Mouse (Mus musculus): Measurements from ENCODE around the gene Vmn1r212. TPM values are rescaled to one million over a fixed set of nuclear protein-coding genes. Genes with fewer than 3 reads are reported as not detected.
"Not testable (repeated sequence)": the region's sequence is repeated elsewhere in the genome, so short reads cannot be mapped to it uniquely, and the experiment has no call there.

Gene Vmn1r212
- polyA plus RNA-seq (2014; fragmentation: Nextera tagmentation; extraction: Ambion mirVana) = not detected in 2 replicates

GRCm38 (mm10) chr13:22884105-22884504, at the start of gene Vmn1r212:
TSS of gene Vmn1r212 (minus strand) at chr13:22884205.
- Histone ChIP-seq H3K4me2 (no peak within 1 kb of the TSS), H3K9ac (ENCODE audit: low read length) (no peak within 1 kb of the TSS), H3K9me3 (ENCODE audit: control insufficient read depth, low read length) (no peaks in the 10 kb centered on the region), H3K27ac (ENCODE audit: low read depth, low read length) (no peak within 1 kb of the TSS), H3K4me3 (ENCODE audit: low read depth, low read length) (no peak within 1 kb of the TSS), H3K36me3 (ENCODE audit: control insufficient read depth, insufficient read depth, low read length) (no peaks in the 10 kb centered on the region), H3K27me3 (ENCODE audit: control insufficient read depth, insufficient read depth, low read length) (no peaks in the 10 kb centered on the region), H3K4me1 (ENCODE audit: control insufficient read depth, insufficient read depth, low read length) (no peaks in the 10 kb centered on the region)
- WGBS = 84% methylated on average over 4 of the region's 4 CpGs
- DNase-seq (ENCODE audit: low spot score, missing footprints) = no peak
- ATAC-seq (ENCODE audit: low FRiP score) = no peak

- no peaks in the 10 kb centered on the region for H3K4me1 ChIP-seq (ENCODE audit: control insufficient read depth, insufficient read depth, low read length)
- no peak overlapping the region for H3K9ac ChIP-seq (ENCODE audit: low read length)
- ATAC-seq (ENCODE audit: low FRiP score) (no peak), DNase-seq (ENCODE audit: low spot score, missing footprints) (no peak)
- no peak overlapping the region for H3K4me2 ChIP-seq
- H3K27ac ChIP-seq (ENCODE audit: low read depth, low read length) = no peak overlapping the region
- no peaks in the 10 kb centered on the region for H3K36me3 ChIP-seq (ENCODE audit: control insufficient read depth, insufficient read depth, low read length)
- no peak overlapping the region for H3K4me3 ChIP-seq (ENCODE audit: low read depth, low read length)
- WGBS = 87% methylated on average over 1 of the region's 1 CpGs
- no peaks in the 10 kb centered on the region for H3K9me3 ChIP-seq (ENCODE audit: control insufficient read depth, low read length)
- no peaks in the 10 kb centered on the region for H3K27me3 ChIP-seq (ENCODE audit: control insufficient read depth, insufficient read depth, low read length)
Measured at GRCm38 (mm10) chr13:22879257-22879656, 4.7 kb downstream of the Vmn1r212 start.

- 76% methylated on average over 1 of the region's 1 CpGs for WGBS
- H3K4me2 ChIP-seq = no peak within 1 kb of the TSS
- no peak for DNase-seq (ENCODE audit: low spot score, missing footprints)
- no peak within 1 kb of the TSS for H3K4me3 ChIP-seq (ENCODE audit: low read depth, low read length)
- no peaks in the 10 kb centered on the region for H3K9me3 ChIP-seq (ENCODE audit: control insufficient read depth, low read length)
- H3K9ac ChIP-seq (ENCODE audit: low read length) = no peak within 1 kb of the TSS
- no peaks in the 10 kb centered on the region for H3K27me3 ChIP-seq (ENCODE audit: control insufficient read depth, insufficient read depth, low read length)
- H3K4me1 ChIP-seq (ENCODE audit: control insufficient read depth, insufficient read depth, low read length) = no peaks in the 10 kb centered on the region
- ATAC-seq (ENCODE audit: low FRiP score) = no peak
- H3K36me3 ChIP-seq (ENCODE audit: control insufficient read depth, insufficient read depth, low read length) = no peaks in the 10 kb centered on the region
- H3K27ac ChIP-seq (ENCODE audit: low read depth, low read length) = no peak within 1 kb of the TSS
Measured at GRCm38 (mm10) chr13:22857461-22857860, 26.5 kb downstream of the Vmn1r212 start, which contains the start of gene Vmn1r211. TSS of gene Vmn1r211 (minus strand) at chr13:22857561.

GRCm38 (mm10) chr13:22854760-22855159, 29.2 kb downstream of the Vmn1r212 start:
- no peaks in the 10 kb centered on the region for H3K36me3 ChIP-seq (ENCODE audit: control insufficient read depth, insufficient read depth, low read length)
- WGBS = 78% methylated on average over 4 of the region's 4 CpGs

GRCm38 (mm10) chr13:22846798-22847197, 37.2 kb downstream of the Vmn1r212 start:
- no peak for ATAC-seq (ENCODE audit: low FRiP score)

More at GRCm38 (mm10) chr13:22854760-22855159, 29.2 kb downstream of the Vmn1r212 start:
- Histone ChIP-seq H3K4me1 (ENCODE audit: control insufficient read depth, insufficient read depth, low read length) (no peaks in the 10 kb centered on the region), H3K9ac (ENCODE audit: low read length) (no peak overlapping the region), H3K27me3 (ENCODE audit: control insufficient read depth, insufficient read depth, low read length) (no peaks in the 10 kb centered on the region), H3K27ac (ENCODE audit: low read depth, low read length) (no peak overlapping the region), H3K4me3 (ENCODE audit: low read depth, low read length) (no peak overlapping the region), H3K9me3 (ENCODE audit: control insufficient read depth, low read length) (no peaks in the 10 kb centered on the region), H3K4me2 (no peak overlapping the region)
- DNase-seq (ENCODE audit: low spot score, missing footprints) (no peak), ATAC-seq (ENCODE audit: low FRiP score) (no peak)

GRCm38 (mm10) chr13:22844304-22844703, 39.7 kb downstream of the Vmn1r212 start:
- H3K9ac ChIP-seq (ENCODE audit: low read length) = not testable (repeated sequence)
- 50% methylated on average over 3 of the region's 3 CpGs for WGBS

More at GRCm38 (mm10) chr13:22846798-22847197, 37.2 kb downstream of the Vmn1r212 start:
- no peak overlapping the region for H3K4me3 ChIP-seq (ENCODE audit: low read depth, low read length)
- no peaks in the 10 kb centered on the region for H3K9me3 ChIP-seq (ENCODE audit: control insufficient read depth, low read length)
- DNase-seq (ENCODE audit: low spot score, missing footprints) = no peak
- H3K27me3 ChIP-seq (ENCODE audit: control insufficient read depth, insufficient read depth, low read length) = no peaks in the 10 kb centered on the region
- WGBS = 89% methylated on average over 1 of the region's 1 CpGs
- H3K27ac ChIP-seq (ENCODE audit: low read depth, low read length) = no peak overlapping the region
- H3K4me2 ChIP-seq = no peak overlapping the region
- H3K36me3 ChIP-seq (ENCODE audit: control insufficient read depth, insufficient read depth, low read length) = no peaks in the 10 kb centered on the region
- no peak overlapping the region for H3K9ac ChIP-seq (ENCODE audit: low read length)
- H3K4me1 ChIP-seq (ENCODE audit: control insufficient read depth, insufficient read depth, low read length) = no peaks in the 10 kb centered on the region

More at GRCm38 (mm10) chr13:22844304-22844703, 39.7 kb downstream of the Vmn1r212 start:
- H3K4me2 ChIP-seq; H3K36me3 ChIP-seq (ENCODE audit: control insufficient read depth, insufficient read depth, low read length); H3K27ac ChIP-seq (ENCODE audit: low read depth, low read length); H3K4me1 ChIP-seq (ENCODE audit: control insufficient read depth, insufficient read depth, low read length); H3K4me3 ChIP-seq (ENCODE audit: low read depth, low read length); H3K27me3 ChIP-seq (ENCODE audit: control insufficient read depth, insufficient read depth, low read length); H3K9me3 ChIP-seq (ENCODE audit: control insufficient read depth, low read length); ATAC-seq (ENCODE audit: low FRiP score); DNase-seq (ENCODE audit: low spot score, missing footprints): not testable (repeated sequence)

Other genes with a start within 250 kb of the Vmn1r212 start
- gene Vmn1r207-ps, start 154.6 kb downstream of the Vmn1r212 start, polyA plus RNA-seq (2014; fragmentation: Nextera tagmentation; extraction: Ambion mirVana) = not detected in 2 replicates
- gene Vmn1r208, start 106.8 kb downstream of the Vmn1r212 start, polyA plus RNA-seq (2014; fragmentation: Nextera tagmentation; extraction: Ambion mirVana) = not detected in 2 replicates
- not detected in 2 replicates for gene Vmn1r209, start 74.5 kb downstream of the Vmn1r212 start, polyA plus RNA-seq (2014; fragmentation: Nextera tagmentation; extraction: Ambion mirVana)
- not detected in 2 replicates for gene Vmn1r210, start 52.9 kb downstream of the Vmn1r212 start, polyA plus RNA-seq (2014; fragmentation: Nextera tagmentation; extraction: Ambion mirVana)
- gene Vmn1r211, start 26.6 kb downstream of the Vmn1r212 start, polyA plus RNA-seq (2014; fragmentation: Nextera tagmentation; extraction: Ambion mirVana) = not detected in 2 replicates
- not detected in 2 replicates for gene Vmn1r213, start 123.5 kb upstream of the Vmn1r212 start, polyA plus RNA-seq (2014; fragmentation: Nextera tagmentation; extraction: Ambion mirVana)
- gene Vmn1r214, start 146.2 kb upstream of the Vmn1r212 start, polyA plus RNA-seq (2014; fragmentation: Nextera tagmentation; extraction: Ambion mirVana) = not detected in 2 replicates
- not detected in 2 replicates for gene Vmn1r215, start 183.8 kb upstream of the Vmn1r212 start, polyA plus RNA-seq (2014; fragmentation: Nextera tagmentation; extraction: Ambion mirVana)
- gene Vmn1r217, start 234.0 kb upstream of the Vmn1r212 start, polyA plus RNA-seq (2014; fragmentation: Nextera tagmentation; extraction: Ambion mirVana) = not detected in 2 replicates
- gene Vmn1r218, start 248.9 kb upstream of the Vmn1r212 start, polyA plus RNA-seq (2014; fragmentation: Nextera tagmentation; extraction: Ambion mirVana) = not detected in 2 replicates

All from midbrain, embryonic 11.5 days (tissue).